Mouse (Mus musculus): ENCODE data around the gene Ica1. TPM values are rescaled to one million over a fixed set of nuclear protein-coding genes. Genes with fewer than 3 reads are reported as not detected.

Gene Ica1
- total and polyA plus RNA-seq, 2 experiments from 2014 or later: 64.4 to 92.0 TPM

DNA sequence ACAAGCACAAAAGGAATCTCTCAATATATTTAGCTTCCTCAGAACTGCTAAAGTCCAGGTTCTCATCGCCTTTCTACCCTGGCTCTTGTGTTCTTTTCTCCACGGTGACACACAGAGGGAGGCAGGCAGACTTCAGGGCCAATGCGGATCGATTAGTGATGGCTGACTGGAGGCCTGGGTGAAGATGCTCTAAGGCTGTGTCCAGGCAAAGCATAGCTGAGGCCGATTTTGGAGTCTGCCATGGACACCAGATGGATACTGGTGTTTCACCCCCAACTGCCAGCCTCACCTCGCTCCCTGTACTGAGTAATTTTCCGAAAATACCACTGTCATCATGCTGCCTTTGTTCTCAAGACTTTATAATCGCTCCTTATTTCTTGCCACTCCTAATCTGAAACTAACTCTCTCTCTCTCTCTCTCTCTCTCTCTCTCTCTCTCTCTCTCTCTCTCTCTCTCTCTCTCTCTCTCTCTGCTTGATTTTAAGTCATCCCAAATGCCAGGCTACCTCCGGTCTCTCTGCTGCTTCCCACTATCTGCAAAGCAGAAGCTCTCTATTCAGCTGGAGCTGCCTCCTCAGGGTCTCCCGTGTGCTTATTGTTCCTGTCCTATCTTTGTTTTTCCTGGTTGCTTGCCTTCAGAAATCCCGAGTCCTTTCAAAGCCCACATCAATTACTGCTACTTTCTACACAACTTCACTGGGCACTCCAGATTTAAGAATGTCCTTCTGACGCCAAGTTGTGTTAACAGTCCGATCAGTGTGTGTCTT is 118.9 kb downstream of the Ica1 start:
- WGBS: 20% methylated on average over 13 of the region's 13 CpGs
- Histone ChIP-seq H3K27ac (ENCODE audit: low read depth, low read length) (peak overlapping the region; percentile 64), H3K9me3 (ENCODE audit: low read length) (no peaks in the 10 kb centered on the region), H3K4me3 (ENCODE audit: low read depth, low read length) (no peak overlapping the region), H3K27me3 (ENCODE audit: insufficient read depth, low read length) (no peaks in the 10 kb centered on the region), H3K4me1 (ENCODE audit: insufficient read depth) (peaks cover 3% of the 10 kb centered on the region), H3K4me2 (ENCODE audit: low read depth) (no peak overlapping the region; the same call in 1 of the 2 replicates), H3K9ac (peak overlapping the region; percentile 18; the same call in 1 of the 2 replicates), H3K36me3 (ENCODE audit: insufficient read depth) (no peaks in the 10 kb centered on the region)
- ATAC-seq (peak; percentile 54; the same call in 1 of the 2 replicates), DNase-seq (peak; percentile 34)
- TF ChIP-seq CTCF (IDR thresholded peaks at IDR 0.05; ENCODE audit: low read depth): no peak

- no peak for DNase-seq
- H3K9me3 ChIP-seq (ENCODE audit: low read length): no peaks in the 10 kb centered on the region
- no peak for ATAC-seq
- H3K4me3 ChIP-seq (ENCODE audit: low read depth, low read length): no peak overlapping the region
- H3K36me3 ChIP-seq (ENCODE audit: insufficient read depth): no peaks in the 10 kb centered on the region
- no peak overlapping the region for H3K4me2 ChIP-seq (ENCODE audit: low read depth)
- no peak overlapping the region for H3K9ac ChIP-seq
- 74% methylated on average over 4 of the region's 4 CpGs for WGBS
- no peak for TF ChIP-seq CTCF (IDR thresholded peaks at IDR 0.05; ENCODE audit: low read depth)
- H3K4me1 ChIP-seq (ENCODE audit: insufficient read depth): peaks cover 3% of the 10 kb centered on the region
- no peaks in the 10 kb centered on the region for H3K27me3 ChIP-seq (ENCODE audit: insufficient read depth, low read length)
- no peak overlapping the region for H3K27ac ChIP-seq (ENCODE audit: low read depth, low read length)
These were observed 119.9 kb downstream of the Ica1 start for GRCm38 (mm10) chr6:8658431-8658830.

DNA sequence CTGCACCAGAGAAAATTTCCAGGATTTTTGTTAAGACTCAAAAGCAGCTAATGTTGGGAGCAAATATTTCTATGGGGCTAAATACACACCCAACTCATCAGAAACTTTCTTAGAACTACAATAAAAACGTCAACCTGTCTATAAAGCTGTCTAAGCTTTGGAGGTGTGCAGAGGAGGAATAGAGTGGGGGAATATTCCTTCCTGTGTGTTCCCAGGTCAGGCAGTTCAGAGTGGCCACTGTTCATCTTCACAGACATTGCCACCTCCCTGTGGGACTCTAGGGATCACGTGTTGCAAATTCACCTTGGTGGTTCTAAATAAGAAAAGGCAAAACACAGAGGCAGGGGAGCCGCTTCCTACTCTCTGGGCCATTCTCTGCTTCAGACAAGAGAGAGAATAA is 120.8 kb downstream of the Ica1 start:
- Histone ChIP-seq H3K4me2 (ENCODE audit: low read depth) (no peak overlapping the region), H3K9me3 (ENCODE audit: low read length) (no peaks in the 10 kb centered on the region), H3K27me3 (ENCODE audit: insufficient read depth, low read length) (no peaks in the 10 kb centered on the region), H3K36me3 (ENCODE audit: insufficient read depth) (no peaks in the 10 kb centered on the region), H3K4me3 (ENCODE audit: low read depth, low read length) (no peak overlapping the region), H3K27ac (ENCODE audit: low read depth, low read length) (no peak overlapping the region), H3K4me1 (ENCODE audit: insufficient read depth) (peaks cover 3% of the 10 kb centered on the region), H3K9ac (no peak overlapping the region)
- no peak for ATAC-seq
- no peak for DNase-seq
- no peak for TF ChIP-seq CTCF (IDR thresholded peaks at IDR 0.05; ENCODE audit: low read depth)
- WGBS: 63% methylated on average over 3 of the region's 3 CpGs

GRCm38 (mm10) chr6:8655454-8655853 is 122.8 kb downstream of the Ica1 start:
- DNase-seq (no peak), ATAC-seq (no peak)
- Histone ChIP-seq H3K4me2 (ENCODE audit: low read depth) (no peak overlapping the region), H3K9me3 (ENCODE audit: low read length) (no peaks in the 10 kb centered on the region), H3K36me3 (ENCODE audit: insufficient read depth) (no peaks in the 10 kb centered on the region), H3K9ac (no peak overlapping the region), H3K4me3 (ENCODE audit: low read depth, low read length) (no peak overlapping the region), H3K4me1 (ENCODE audit: insufficient read depth) (peaks cover 3% of the 10 kb centered on the region), H3K27ac (ENCODE audit: low read depth, low read length) (no peak overlapping the region), H3K27me3 (ENCODE audit: insufficient read depth, low read length) (no peaks in the 10 kb centered on the region)
- 65% methylated on average over 2 of the region's 2 CpGs for WGBS
- no peak for TF ChIP-seq CTCF (IDR thresholded peaks at IDR 0.05; ENCODE audit: low read depth)

DNA sequence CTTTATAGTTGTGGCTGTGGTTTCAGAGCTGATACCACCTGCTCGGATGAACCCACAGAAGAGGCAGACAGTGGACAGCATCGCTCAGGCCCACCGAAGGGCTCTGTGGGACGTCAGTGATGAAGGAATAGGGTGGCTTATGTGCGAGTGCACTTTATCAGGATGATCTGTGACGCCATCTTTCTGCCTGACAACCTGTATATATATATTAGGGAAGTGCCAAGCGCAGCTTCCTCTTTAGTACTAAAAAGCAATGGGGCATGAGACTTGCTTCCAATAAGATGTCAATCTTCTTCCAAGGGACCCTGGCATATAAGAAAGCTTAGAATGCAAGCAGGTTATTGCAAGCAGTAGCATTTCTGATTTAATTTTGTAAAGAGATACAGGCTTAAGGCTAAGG is 127.9 kb downstream of the Ica1 start:
- H3K27me3 ChIP-seq (ENCODE audit: insufficient read depth, low read length): no peaks in the 10 kb centered on the region
- 93% methylated on average over 7 of the region's 7 CpGs for WGBS

DNA sequence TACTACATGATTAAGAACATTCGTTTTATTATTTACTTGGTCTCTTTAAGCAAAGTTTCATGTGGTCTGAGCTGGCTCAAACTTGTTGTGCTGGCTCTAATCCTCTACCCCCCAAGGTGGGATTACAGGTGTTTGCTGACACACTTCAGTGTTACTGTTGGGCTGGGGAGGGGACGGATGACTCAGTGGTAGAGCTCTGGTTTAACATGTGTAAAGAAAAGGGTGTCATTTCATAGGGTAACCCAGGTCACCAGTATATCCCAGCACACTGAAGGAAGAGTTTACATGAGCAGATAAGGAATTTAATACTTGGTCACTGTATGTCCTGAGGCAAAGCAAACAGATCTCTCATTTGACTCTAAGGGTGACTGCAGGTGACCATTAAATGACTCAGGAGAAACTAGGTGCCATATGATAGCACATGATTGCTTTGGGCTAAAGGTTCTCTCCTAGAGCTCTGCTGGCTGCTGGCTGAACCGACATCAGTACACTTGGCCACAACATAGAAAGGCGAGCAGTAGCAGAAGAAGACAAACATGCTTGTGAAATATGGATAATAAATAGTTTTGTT is 128.9 kb downstream of the Ica1 start:
- Histone ChIP-seq H3K4me1 (ENCODE audit: insufficient read depth) (no peaks in the 10 kb centered on the region), H3K9ac (no peak overlapping the region), H3K27ac (ENCODE audit: low read depth, low read length) (no peak overlapping the region), H3K36me3 (ENCODE audit: insufficient read depth) (no peaks in the 10 kb centered on the region), H3K27me3 (ENCODE audit: insufficient read depth, low read length) (no peaks in the 10 kb centered on the region), H3K9me3 (ENCODE audit: low read length) (no peaks in the 10 kb centered on the region), H3K4me3 (ENCODE audit: low read depth, low read length) (no peak overlapping the region), H3K4me2 (ENCODE audit: low read depth) (no peak overlapping the region)
- no peak for TF ChIP-seq CTCF (IDR thresholded peaks at IDR 0.05; ENCODE audit: low read depth)
- ATAC-seq (no peak), DNase-seq (no peak)
- 68% methylated on average over 4 of the region's 4 CpGs for WGBS

More for the DNA sequence above, 127.9 kb downstream of the Ica1 start:
- ATAC-seq (no peak), DNase-seq (no peak)
- Histone ChIP-seq H3K9me3 (ENCODE audit: low read length) (no peaks in the 10 kb centered on the region), H3K9ac (no peak overlapping the region), H3K4me1 (ENCODE audit: insufficient read depth) (no peaks in the 10 kb centered on the region), H3K4me2 (ENCODE audit: low read depth) (no peak overlapping the region), H3K4me3 (ENCODE audit: low read depth, low read length) (no peak overlapping the region), H3K27ac (ENCODE audit: low read depth, low read length) (no peak overlapping the region), H3K36me3 (ENCODE audit: insufficient read depth) (no peaks in the 10 kb centered on the region)
- no peak for TF ChIP-seq CTCF (IDR thresholded peaks at IDR 0.05; ENCODE audit: low read depth)

- Histone ChIP-seq H3K4me3 (ENCODE audit: low read depth, low read length) (no peak overlapping the region), H3K27me3 (ENCODE audit: insufficient read depth, low read length) (no peaks in the 10 kb centered on the region), H3K9me3 (ENCODE audit: low read length) (no peaks in the 10 kb centered on the region), H3K36me3 (ENCODE audit: insufficient read depth) (no peaks in the 10 kb centered on the region), H3K27ac (ENCODE audit: low read depth, low read length) (no peak overlapping the region), H3K4me2 (ENCODE audit: low read depth) (no peak overlapping the region), H3K9ac (no peak overlapping the region), H3K4me1 (ENCODE audit: insufficient read depth) (no peaks in the 10 kb centered on the region)
- 75% methylated on average over 10 of the region's 10 CpGs for WGBS
- DNase-seq (no peak), ATAC-seq (no peak)
- TF ChIP-seq CTCF (IDR thresholded peaks at IDR 0.05; ENCODE audit: low read depth): no peak
These were observed 129.9 kb downstream of the Ica1 start for GRCm38 (mm10) chr6:8648185-8648901.

All from forebrain, postnatal 0 days (tissue).